Mouse (Mus musculus) heart, adult 2 months (tissue): ENCODE data around the gene Pik3ca.

ENCODE experiments used
- CTCF ChIP-seq: fragments of 200-600 bp; IDR thresholded peaks from 2 replicates; pipeline ENCODE4 v1.8.1; 2022; ENCODE audit warnings: antibody characterized with exemption, mild to moderate bottlenecking, moderate library complexity
- POLR2A ChIP-seq: fragments of 200-500 bp; IDR thresholded peaks from 2 replicates; pipeline ENCODE4 v1.6.1; 2011; ENCODE audit warnings: mild to moderate bottlenecking, low read depth, low read length, control low read depth; ENCODE audit not compliant: insufficient read depth

DNA sequence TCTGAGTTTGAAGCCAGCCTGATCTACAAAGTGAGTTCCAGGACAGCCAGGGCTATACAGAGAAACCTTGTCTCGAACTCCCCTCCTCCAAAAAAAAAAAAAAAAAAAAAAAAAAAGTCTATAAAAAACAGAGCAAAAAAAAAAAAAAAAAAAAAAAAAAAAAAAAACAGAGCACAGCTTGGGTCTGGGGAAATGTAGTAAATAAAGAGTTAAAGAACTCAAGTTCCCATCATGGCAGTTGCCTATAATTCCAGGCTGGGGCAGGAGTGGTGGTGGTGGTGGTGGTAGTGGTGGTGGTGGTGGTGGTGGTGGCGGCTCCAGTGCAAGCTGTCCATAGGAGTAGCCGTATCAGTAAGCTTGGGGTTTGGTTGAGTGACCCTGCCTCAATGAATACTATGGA, 85.6 kb downstream of the Pik3ca start:
- TF ChIP-seq CTCF (no peak), POLR2A (no peak)
